Mouse (Mus musculus) embryonic fibroblast, embryonic 13.5 days (primary cell): ENCODE measurements at regions not wholly inside any gene's neighbourhood (a gene's known extent, or its start where the extent isn't known, plus 50 kb on each side); places are given as distances from the start of the nearest gene placed in this dataset.

Experiments used
- CTCF ChIP-seq: IDR thresholded peaks from 2 replicates; pipeline ENCODE4 v1.5.1; 2011; ENCODE audit warnings: mild to moderate bottlenecking, control low read depth, low read length, moderate library complexity, borderline replicate concordance; ENCODE audit not compliant: insufficient read depth
- POLR2A ChIP-seq: IDR thresholded peaks from 2 replicates; pipeline ENCODE4 v1.6.1; 2011; ENCODE audit warnings: low read depth, mild to moderate bottlenecking, control low read depth, low read length, moderate library complexity

- TF ChIP-seq CTCF (no peak), POLR2A (no peak)
These were observed 87.7 kb upstream of the Spdye4c start for GRCm38 (mm10) chr2:128503136-128503935.
